Mouse (Mus musculus) NIH3T3 (cell line): ENCODE measurements at regions not wholly inside any gene's neighbourhood (a gene's known extent, or its start where the extent isn't known, plus 50 kb on each side); places are given as distances from the start of the nearest gene placed in this dataset.
"Not testable (repeated sequence)": the region's sequence is repeated elsewhere in the genome, so short reads cannot be mapped to it uniquely, and the experiment has no call there.

Experiments used
- DNase-seq: peaks from one replicate; pipeline ENCODE4 v3.0.0-alpha.2; 2012; ENCODE audit warnings: low read depth

DNA sequence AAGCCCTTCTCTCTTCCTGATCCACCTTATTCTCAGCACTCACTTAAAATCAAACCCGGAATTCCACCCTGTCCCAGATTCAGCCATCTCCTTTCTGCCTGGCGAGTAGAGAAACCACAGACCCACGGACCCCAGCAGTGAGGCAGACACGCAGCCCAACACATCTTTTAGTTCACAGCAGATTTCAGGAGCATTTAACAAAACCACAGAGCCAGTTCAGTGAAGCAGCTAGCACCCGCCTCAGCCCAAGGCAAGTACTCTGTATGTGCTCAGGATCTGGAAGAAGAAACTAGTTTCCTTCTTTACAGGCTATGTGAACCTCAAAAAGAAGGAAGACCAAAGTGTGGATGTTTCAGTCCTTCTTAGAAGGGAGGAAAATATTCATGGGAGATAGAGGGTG lies 560.6 kb downstream of the Nyap2 start:
- no peak for DNase-seq

- peak; percentile 72 for DNase-seq
Measured at GRCm38 (mm10) chr1:81652990-81653717, 576.4 kb downstream of the Nyap2 start.

DNA sequence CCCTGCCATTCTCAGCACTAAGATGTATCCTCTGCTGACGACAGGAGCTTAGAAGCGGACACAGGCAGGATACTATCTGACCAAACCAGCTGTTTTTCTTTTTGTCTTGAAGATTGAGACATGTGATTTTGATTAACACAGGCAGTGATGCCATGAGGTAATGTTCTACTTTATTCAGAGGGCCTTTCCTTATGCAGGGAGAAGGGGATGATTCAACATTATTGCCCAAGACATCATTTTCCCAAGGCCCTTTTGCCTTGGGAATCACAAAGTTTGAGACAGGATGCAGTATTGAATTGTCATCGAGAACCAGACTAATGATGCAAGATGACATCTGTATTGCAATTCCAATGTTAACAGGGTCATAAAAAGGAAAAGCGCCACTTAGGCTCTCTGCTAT lies 571.7 kb upstream of the Gm9747 start:
- peak; percentile 82 for DNase-seq

GRCm38 (mm10) chr1:81671142-81671541 lies 561.8 kb upstream of the Gm9747 start:
- DNase-seq, result peak; percentile 62

- DNase-seq, result no peak
Measured at GRCm38 (mm10) chr1:81671725-81672124, 561.2 kb upstream of the Gm9747 start.

- peak; percentile 39 for DNase-seq
Measured at GRCm38 (mm10) chr1:81675576-81676342, 557.2 kb upstream of the Gm9747 start.

DNA sequence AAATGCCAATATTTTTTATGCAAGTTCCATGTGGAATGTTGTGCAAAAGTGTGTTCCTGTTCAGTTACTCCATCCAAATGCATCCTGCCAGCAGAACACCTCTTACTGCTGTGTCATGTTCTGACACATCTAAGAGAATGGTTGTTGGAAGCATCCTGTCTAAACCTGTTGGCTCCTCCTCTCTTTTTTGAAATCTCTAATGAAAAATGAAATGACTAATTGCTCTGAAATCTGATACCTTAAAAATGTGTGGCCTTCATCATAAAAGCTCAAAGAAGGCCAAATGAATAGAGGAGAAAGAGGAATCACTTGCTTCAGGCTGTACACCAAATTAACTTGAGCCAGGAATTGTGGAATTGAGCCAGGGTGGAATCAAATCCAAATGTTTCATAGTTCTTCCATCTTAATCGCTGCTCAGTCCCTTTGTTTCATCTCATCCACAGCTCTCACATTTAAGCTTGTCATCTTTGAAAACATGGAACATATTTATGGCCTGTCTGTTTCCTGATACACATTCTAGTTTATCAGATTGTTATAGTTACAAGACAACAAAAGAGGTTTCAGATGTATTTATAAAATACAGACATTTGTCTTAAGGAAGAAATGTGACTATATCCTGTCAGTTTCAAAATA lies 555.0 kb upstream of the Gm9747 start:
- DNase-seq, result peak; percentile 84

GRCm38 (mm10) chr1:81696129-81696528 lies 536.8 kb upstream of the Gm9747 start:
- no peak for DNase-seq

GRCm38 (mm10) chr1:81709169-81709568 lies 523.7 kb upstream of the Gm9747 start:
- DNase-seq, result peak; percentile 17

GRCm38 (mm10) chr1:81717091-81717490 lies 515.8 kb upstream of the Gm9747 start:
- DNase-seq, result no peak

DNA sequence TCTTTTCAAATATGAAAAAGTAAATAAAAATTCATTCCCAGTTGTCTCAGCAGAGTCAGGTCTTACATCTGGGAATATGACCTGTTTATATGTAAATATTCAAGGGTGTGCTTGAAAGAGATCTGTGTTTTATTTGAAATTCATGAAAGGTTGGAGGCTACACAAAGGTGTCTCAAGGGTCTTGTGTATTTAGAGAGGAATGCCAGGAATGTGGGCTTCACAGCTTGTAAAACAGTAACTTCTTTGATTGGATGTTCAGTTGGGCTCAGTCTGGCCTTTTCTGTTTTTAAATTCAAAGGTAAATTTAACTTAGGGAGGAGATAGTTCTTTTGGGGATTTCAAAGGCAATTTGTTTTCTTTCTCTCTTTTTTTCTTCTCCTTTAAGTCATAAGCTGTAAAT lies 514.7 kb upstream of the Gm9747 start:
- no peak for DNase-seq

GRCm38 (mm10) chr1:81724859-81725258 lies 508.1 kb upstream of the Gm9747 start:
- DNase-seq, result no peak

DNA sequence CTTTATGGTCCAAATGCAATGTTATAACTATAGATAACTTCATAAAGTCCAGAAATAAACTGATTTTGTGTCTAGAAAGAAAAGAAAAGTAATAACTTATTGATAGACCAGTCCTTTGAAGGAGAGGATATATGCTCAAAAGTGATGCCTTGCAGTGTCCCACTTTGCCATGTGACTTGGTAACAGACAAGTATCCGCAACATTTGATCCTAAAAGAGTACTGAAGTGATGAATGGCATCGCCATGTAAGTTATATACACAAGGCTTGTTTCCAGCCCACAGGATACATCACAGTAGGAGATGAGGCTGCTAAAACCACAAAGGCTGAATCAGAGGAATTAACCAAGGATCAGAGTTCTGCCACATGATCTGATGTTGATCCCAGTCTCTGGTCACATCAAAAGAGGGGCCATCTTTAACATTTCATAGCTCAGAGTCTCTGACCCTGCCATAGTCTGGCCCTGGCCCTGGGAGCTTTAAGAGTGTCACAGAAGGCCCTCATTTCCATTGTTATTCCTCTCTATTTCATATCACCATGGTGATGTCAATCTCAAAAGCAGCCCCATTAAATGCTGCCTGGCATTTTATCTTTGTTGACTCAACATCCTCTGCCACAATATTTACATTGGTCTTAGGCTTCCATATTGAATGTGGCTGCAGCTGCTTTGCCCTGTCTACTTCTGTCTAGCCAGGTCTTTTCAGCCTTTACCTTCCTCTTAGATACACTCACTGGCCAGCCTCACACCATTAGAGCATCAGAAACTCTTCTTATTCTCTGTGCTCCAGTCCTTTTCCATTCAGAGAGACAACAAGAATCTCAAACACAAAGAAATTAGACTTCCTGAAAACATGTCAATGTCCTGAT lies 506.4 kb upstream of the Gm9747 start:
- no peak for DNase-seq

DNA sequence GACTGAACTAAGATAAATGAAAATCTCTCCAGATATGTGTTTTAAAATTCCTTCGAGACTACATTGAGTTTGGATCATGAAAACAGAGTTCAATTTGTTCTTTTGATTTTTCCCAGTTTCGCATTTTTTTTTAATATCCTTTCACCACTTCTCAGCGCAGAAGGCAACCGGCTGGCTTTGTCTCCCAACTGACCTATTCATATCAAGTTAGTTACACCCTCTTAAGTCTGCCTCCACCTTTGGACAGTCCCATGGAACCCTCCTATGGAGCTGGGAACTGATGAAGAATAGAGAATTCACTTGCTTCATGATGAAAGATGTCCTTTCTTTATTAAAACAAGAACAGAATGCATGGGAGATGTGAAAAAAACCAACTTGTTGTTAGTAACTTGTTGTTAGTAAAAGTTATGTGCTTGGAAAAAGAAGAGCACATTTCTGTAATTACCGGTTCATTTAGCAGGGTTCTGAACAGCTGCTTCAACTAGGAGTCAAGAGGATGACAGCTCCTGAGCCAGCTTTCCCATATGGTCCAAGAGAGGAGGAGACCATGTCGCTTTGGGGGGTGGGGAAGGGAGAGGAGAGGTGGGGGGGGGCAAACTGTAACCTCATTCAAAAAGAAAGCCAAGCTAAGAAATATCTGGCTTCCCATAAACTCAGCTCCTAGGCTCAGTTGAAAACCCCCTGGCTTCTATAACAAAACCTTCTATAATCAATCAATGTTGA lies 495.6 kb upstream of the Gm9747 start:
- DNase-seq, result no peak

DNA sequence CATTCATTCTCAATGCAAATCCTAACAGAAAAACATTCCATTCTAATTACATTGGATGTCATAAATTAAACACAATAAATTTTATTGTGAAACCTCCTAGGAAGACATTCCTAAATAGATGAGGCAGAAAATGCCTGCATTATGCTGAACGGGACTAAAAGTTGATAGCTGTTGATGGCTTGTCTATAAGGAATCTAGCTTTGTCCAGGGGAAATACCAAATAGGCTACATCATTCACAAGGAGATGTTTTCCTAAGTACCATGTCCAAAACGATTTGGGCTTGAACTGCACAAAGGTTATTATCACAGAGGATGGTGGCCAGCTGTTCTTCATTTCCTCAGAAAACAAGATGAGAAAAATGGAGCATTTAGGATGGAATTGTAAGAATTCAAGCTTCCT lies 494.5 kb upstream of the Gm9747 start:
- peak; percentile 45 for DNase-seq

DNA sequence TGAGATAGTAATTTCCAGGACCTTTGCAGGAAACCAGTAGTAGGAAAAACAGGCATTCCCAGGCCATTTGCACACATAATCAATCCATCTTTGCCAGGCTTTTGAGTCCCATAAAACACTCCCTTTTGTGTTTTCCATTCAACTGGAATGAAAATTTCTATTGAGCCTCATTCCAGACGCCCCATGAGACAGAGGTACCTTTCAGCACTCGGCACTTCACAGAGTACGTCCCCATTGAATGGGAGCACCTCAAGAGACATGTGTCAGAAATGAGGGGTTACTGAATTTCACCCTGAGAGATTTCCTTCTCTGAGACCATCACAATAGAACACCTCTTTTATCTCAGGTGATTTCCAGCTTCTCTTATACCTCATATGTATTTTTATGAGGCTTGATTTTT lies 493.5 kb upstream of the Gm9747 start:
- DNase-seq, result no peak

GRCm38 (mm10) chr1:81739981-81740380 lies 492.9 kb upstream of the Gm9747 start:
- peak; percentile 87 for DNase-seq

- not testable (repeated sequence) for DNase-seq
Measured at GRCm38 (mm10) chr1:81741882-81742281, 491.0 kb upstream of the Gm9747 start.

GRCm38 (mm10) chr1:81744524-81744923 lies 488.4 kb upstream of the Gm9747 start:
- peak; percentile 70 for DNase-seq

DNA sequence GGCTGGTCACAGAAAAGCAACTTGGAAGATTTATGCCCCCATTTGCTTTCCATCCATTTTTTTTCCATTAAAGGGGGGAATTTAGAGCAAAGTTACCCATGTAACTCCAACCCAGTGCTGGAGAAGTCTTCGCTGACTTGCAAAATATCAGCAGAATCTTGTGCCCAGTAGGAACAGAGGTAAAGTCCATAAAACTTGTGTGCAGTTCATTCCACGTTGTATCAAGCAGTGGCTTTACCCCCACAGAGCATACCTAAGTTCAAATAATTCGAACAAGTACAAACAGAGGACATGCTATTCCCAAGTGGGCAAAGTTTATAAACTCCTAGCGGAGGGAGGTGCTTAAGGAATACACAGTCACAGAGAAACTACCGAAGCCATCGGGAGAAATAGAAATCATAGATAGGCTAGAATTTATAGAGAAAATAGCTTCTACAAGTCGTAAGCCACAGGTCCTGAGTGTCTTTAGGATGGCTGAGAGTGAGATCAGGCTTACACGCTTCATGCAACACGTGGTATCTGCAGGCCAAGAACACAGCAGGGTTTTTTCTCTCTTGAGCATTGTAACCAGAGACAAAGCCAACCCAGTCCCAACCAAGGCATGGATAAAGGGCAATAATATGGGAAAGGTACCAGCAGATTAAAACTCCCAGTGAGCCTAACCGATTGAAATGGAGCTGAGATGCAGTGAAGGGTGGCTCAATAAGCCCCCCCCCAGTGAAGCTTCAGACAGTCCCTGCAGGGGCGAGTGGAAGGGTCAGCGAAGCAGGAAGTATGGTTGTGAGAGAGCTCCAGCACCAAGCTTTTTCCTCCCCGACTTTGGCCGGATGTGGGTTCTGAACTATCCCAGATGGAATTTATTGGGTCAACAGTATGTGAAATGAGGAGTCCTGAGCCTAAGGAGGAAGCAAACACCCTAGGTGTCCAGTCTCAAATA lies 487.6 kb upstream of the Gm9747 start:
- no peak for DNase-seq
